Mouse (Mus musculus) brain, adult 2 months (tissue): ENCODE measurements around the gene Ubxn11.

Source experiments
- DNase-seq: peaks from one replicate; pipeline ENCODE4 v3.0.0; 2011; ENCODE audit warnings: low read depth, low spot score

Ubxn11 gene

DNA sequence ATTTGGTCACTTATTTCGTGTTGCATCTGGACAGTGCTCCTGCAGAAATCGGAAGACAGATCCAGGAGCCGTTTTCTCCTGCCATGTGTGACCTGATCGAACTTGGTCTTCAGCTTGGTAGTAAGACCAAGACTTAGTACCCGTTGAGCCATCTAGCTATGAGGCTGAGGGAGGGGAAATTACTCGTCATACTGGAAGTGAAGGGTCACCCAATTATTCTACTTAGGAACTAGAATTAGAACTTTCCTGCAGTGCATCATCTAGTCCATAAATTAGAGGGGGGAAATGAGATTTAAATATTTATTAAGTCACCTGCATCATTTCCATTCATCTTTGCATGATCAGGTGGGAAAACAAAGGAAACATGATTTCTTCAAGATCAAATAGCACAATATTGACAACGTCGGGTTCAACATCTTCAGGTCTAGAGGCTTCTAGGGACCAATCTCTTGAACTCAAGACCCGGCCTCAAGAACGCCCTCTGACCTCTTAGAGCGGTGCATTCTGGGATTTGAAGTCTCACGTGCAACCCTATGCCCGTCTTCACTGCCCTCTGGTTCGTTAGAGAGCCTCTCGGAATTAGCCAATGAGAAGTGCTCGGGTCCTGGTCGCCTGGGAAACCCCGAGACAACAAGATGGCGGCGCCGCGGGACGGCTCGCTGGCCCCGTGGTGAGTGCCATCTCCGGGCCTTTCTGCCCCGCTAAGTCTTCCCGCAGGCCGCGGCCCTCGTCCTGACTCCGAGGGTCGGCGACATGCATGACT, at the start of gene Ubxn11:
Gene Ubxn11, plus strand, starts transcription at position 592 of the 763 bp plus-strand sequence.
- peak; percentile 98 for DNase-seq

DNA sequence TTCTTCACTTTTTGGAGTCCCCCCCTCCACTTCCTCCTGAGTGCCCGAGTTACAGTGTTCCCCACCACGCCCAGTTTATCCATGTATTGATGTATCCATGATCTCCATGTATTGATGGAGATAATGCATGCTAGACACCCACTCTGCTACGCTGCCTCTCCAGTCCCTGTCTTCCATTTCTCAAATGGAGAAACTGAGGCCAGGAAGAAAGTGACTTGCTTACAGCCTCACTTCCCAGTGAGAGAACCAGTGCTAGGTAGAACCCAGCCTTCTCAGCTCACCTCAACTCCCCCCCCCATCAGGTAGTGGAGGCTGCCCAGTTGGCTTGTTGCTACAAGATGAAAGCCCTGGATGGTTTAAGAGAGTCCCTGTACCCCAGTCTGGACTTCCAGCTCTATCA, 48.8 kb upstream of the Ubxn11 start, which contains the start of gene Zfp683:
Gene Zfp683, plus strand, starts transcription at position 301 of the 400 bp plus-strand sequence.
- DNase-seq = no peak

DNA sequence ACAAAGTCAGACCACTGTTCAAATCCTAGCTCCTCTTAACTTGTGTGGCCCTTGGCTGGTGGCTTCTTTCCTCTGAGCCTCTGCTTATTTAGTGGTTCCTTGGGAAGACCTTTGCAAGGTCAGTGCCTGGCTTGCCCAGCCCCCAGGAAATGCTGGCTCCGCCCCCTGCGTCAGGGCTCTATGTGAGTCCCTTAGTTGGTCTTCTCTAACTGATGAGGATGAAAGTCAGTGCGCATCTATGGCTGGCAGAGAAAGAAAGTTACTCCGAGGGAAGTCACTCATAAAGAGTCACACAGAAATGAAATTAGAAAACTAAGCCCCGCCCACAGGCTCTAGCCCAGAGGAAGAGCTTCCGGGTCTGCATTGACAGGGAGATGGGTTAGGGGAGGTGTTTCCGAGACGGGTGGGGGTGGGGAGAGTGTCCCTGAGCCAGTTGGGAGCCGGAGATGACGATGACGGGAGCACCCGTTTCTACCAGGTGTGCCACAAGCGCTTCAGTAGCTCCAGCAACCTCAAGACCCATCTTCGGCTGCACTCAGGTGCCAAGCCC, 44.1 kb upstream of the Ubxn11 start:
- no peak for DNase-seq

DNA sequence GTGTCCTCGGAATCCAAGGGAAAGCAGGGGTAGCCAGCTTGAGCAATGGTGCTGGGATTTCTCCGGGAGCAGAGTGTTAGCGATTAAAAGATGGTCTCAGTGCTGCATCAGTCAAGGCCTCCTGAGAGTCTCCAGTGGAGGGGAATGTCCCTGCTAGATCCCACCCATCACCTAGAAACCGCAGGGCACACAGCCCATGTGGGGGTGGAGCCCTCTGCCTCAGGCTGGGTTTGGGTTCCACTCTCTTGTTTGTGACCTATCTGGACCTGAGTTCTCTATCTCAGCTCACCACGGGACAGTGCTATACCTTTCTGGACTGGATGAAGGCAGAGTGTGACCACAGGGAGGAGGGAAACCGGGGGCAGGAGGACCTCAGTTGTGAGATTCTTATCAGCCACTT, 43.5 kb upstream of the Ubxn11 start:
- no peak for DNase-seq

DNA sequence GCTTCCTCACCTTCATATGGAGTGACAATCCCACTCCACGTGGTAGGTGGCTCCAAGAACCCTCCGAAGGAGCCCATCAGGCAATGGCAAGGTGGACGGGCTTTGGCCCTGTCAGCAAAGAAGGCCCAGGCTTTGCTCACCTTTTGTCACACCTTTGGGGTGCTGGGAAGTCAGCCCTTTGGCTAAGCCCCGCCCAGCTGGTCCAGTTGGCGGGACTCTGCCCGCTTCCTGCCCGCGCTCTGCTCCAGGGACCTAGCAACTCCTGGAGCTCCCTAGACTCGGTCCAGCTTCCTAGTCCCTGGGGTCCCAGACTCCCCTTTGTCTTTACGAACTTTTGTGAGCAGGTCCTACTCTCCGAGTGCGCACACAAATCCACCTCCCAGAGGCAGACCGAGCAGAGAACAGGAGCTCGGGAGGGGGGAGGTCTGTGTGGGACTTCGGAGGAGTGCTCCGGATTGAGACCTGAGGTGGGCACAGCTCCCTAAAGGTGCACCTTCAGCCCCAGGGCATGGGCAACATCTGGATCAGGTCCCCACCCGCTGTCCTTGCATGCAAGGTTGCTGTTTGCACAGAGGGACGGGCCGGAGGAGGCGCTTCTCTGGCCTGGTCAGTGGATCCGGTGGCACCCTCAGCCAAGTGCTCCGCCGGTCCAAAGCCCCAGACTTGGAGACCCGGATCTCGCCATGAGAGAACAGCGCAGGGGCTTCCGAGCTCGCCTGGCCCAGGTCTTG, 42.1 kb upstream of the Ubxn11 start, which contains the start of gene Crybg2:
Gene Crybg2, plus strand, starts transcription at position 681 of the 731 bp plus-strand sequence.
- DNase-seq = no peak

DNA sequence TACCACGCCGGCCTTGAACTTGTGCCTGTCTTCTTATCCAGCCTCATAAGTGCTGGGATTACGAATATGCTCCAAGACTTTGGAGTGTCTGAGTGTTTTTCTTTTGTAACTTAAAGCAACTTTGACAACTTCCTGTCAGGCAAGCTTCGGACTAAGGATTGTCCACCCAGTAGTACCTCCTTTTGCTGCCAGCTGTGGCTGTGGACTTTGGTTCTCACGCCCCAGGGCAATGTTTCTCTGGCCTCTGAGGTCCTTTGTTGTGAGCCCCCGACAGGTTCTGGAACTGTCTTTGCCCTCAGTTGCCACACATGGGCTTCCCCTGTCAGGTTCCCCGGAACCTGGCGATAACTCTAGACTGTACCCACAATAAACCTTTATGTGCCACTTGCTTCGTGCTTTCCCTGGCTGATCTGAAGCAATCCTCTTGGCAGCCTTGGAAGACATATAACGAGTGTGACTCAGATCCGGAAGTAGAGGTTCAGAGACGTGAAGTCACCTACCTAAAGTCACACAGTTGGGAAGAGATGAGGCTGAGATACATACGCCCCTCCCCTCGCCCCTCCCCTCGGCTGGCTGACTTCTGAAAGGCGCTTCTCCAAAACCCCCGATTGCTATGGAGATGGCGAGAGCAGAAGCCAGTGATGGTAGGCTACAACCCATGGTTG, 41.1 kb upstream of the Ubxn11 start:
- peak; percentile 42 for DNase-seq

DNA sequence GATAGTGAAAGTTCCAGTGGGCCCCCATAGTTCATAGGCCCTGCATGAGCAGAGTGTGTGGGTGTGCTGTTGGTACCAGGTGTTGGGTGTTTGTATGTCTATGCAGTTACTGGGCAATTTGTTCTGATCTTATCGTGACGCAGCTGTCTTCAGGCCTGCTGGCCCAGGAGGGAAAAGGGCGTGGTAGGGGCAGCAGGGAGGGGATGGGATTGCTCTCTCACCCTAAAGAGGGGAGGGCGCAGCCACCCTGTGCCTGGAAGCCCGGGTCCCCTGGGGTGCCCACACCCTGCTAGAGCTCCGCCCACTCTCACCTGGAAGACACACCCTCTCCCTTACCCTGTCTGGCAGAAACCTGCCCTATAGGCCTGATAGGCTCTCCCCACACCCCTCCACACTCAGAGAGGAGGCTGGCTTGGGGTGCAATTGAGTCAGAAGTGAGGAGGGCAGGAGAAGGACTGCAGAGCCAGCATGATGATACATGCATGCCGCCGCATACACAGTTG, 40.4 kb upstream of the Ubxn11 start:
- DNase-seq = no peak

DNA sequence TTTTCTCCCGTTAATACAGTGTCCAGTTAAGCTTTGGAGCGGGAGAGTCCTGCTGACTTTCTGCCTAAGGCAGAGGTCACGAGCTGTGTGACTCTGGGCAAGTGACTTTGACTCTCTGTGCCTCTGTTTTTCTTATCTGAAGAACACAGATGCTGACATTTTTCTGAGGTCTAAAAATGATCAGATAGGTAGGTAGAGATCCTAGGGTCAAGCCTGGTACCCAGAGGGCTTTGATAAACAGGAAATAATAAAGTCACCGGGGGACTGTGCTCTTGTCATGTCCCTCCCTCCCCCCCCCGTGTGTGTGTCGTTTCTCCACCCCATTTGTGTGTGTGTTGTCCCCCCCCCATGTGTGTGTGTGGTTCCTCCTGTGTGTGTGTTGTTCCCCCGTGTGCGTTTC, 39.8 kb upstream of the Ubxn11 start:
- no peak for DNase-seq

DNA sequence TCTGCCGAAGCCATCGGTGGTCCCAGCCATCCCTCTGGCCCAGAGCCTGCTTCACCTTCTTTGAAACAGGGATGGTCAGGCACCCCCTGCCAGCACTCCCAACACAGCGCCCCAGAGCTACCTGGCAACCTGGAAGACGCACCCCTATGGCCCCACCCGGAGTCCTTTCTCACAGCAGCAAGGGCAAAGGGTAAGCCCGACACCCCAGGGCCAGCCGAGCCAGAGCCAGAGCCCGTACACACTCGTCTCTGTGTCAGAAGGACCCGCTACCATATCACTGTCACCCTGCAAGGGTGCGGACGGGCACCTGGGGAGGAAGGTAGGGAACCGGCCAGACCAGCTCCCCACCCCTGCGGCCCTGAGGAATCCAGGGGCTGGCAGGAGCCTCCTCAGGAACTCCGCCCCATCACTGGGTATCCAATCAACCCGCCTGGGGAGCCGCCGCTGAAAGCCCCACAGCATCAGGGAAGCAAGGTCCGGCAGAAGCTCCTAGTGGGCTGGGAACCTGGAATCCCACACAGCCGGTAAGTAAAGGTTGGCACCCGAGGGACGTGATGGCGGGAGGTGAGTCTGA, 36.9 kb upstream of the Ubxn11 start:
- no peak for DNase-seq

DNA sequence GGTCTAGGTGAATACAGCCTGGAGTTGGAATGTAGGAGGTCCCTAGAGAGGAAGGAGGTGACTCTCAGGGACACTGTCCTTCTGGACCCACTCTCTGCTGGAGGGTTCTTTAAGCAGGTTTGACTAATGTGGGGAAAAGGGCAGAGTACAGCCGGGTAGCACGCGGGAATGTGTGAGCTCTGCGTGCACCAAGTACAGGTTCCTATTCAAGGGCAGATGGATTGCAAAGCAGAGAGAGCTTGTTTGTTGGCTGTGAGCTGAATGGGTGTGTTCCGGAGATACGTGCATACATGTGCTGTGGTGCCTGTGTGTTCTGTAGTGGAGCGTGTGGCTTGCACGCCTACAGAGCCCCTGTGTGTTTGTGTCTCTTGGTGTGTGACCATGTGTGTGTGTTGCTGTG, 35.0 kb upstream of the Ubxn11 start:
- DNase-seq = no peak

DNA sequence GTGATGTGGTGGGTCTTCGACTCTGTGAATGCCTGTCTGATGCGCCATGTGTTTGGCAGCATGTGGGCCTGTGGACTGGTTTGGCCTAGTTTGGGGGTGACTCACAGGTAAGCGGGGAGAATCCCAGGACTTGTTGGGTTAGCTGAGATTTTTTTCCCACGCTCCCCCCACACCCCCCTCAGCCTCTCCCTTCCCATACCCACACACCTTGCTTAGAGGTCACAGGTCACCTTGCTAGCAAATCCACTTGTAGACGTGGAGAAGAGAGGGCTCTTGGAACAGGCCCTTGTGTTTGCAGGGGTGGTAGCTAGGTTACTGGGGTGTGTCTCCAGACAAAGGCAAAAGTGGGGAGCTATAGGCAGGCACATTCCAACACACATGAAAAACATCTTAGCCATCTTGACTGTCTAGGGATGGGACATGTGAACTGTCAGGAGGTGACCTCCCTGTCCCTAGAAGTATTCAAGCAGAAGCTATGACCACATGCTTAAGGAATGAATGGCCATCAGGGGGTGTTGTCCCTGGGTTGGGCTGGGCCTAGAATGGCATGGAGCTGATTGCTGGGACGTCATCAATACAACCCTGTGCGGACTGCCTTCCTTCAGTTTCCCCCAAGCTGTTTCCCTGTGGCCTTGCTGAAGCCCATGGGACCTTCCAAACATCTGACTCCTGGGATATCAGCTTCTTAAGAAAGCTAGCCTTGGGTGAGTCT, 34.4 kb upstream of the Ubxn11 start:
- DNase-seq = peak; percentile 22

DNA sequence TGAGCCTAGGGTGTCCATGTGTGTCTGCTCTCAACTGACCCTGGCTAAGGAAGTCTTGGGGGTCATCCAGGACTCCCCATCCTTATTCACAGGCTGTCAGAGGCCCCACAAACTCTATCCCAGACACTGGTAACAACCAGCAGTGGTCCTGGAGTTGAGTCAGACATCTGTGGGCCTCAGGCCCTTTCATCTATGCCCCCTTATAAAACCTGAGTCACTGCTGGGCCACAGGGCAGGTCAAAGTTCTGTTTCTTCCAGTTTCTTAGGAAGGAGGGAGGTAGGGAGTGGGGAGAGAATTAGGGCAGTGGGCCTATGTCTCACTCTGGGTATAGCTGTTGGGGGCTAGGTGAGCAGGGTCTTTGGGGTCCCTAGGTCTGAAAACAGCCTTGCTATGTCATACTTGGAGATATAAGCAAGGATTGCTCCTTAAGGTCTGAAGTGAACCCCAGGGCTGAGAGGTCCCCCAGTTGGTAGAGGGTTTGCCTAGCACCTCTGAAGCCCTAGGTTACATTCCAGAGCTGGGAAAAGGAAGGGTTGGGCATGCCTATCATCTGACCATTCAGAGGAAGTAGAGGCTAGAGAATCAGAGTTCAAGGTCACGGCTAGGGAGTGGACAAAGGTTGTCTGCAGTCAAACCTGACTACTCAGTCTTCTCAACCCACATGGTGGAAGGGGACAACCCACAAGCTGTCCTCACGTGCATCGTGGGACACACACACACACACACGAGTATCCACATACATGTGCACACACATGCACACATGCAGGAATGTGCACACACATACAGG, 33.4 kb upstream of the Ubxn11 start:
- DNase-seq = no peak

DNA sequence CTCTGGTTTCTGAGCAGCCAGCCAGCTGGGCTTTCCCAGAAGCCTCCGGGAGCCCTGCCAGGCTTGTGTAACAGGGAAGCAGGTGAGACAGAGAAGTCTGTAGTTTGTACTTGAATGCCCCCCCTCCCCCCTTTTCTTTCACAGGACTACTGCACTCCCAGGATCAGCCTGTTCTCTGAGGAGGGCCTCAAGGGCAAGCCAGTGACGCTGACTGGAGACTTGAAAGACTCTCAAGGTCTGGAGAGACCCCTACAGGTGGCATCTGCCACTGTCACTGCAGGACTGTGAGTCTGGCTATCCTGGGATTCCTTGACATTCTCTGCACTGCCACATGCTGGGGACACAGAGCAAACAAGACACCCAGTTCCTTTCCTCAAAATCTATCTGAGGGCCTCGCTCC, 23.7 kb upstream of the Ubxn11 start:
- peak; percentile 89 for DNase-seq

DNA sequence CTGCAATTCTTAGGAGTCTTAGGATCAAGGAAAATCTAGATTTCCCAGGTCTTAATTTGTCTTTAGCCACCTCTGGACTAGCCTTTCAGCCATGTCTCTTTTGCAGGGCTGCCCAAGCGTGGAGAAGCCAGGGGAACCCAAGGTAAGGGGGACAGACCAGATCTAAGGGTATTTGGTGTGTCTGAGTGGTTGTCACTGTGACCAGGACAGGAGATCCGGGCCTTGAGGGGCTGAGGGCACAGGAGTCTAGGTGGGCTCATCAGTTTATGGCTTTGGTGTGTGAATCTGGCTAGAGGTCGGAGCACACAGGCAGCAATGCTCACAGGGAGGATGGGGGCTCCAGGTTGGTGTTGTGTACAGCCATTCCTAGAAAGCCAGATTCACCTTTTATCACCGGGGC, 21.7 kb upstream of the Ubxn11 start:
- no peak for DNase-seq

DNA sequence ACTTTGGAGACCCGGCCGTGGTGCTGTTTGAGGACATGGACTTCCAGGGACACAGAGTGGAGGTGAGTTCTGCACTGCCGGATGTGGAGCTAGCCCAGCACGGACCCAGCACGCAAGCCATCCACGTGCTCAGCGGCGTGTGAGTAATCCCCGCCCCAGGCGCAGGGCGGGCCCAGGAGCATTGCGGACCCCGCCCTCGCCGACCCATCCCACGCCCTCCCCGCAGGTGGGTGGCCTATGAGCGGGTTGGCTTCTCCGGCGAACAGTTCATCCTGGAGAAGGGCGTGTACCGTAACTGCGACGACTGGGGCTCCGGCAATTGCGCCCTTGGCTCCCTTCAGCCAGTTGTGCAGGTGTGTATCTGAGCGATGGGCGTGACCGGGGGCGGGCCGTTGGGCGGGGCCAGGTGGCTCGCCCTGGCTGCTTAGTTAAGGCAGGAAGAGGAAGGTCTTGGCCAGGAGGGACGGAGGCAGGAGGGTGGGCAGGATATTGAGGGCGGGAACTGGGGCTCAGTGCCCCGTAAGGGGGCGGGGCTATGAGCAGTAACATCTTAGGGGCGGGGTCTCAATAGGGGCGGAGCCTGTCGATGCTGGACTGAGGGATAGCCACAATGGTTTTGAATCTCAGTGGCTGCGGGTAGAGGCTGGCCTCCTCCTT, 20.5 kb upstream of the Ubxn11 start:
- DNase-seq = peak; percentile 79

DNA sequence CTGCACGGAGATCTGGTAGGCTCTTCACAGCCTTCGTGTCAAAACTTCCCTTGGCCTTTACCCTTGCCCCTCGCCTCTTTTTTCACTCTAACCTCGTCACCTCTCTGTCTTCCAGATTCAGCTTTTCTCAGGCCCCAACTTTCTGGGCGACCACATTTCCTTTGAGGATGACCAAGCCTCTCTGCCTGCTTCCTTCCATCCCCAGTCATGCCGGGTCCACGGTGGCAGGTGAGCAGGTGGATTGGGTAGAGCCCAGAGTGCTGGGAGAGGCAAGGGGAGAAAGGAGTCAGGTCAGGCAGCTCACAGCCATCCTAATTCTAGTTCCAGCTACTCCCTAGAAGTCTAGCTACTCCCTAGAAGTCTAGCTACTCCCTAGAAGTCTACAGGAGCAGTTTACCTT, 19.9 kb upstream of the Ubxn11 start:
- DNase-seq = no peak

DNA sequence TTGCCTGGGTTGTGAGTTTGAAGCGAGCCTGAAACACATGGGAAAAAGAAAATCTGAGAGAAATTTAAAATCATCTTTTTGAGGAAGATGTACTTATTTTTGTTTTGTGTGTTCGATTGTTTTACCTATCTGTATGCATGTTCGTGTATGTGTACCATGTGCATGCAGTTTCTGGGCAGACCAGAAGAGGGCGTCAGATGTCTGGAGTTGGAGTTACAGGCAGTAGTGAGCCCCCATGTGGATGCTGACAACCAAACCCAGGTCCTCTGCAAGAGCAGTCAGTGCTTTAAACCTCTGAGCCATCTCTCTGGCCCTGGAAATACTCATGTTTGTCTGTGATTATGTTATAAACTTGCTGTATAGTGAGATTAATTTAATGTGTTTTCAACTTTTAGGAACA, 17.4 kb upstream of the Ubxn11 start:
- no peak for DNase-seq

DNA sequence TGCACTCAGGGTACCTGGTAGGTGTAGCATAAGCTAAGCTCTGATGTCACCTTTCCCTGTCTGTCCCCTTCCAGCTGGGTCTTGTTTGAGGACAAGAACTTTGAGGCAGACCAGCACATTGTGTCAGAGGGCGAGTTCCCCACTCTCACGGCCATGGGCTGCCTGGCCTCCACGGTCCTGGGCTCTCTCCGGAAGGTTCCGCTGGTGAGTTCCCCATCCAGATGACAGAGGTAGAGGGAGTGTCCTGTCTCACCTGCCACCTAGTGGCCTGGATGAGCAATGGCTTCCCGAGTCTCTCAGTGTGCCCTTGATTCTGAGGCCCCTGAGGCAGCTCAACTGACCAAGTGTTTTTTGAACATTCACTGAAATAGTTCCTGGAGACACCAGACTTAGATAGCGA, 15.0 kb upstream of the Ubxn11 start:
- peak; percentile 76 for DNase-seq

DNA sequence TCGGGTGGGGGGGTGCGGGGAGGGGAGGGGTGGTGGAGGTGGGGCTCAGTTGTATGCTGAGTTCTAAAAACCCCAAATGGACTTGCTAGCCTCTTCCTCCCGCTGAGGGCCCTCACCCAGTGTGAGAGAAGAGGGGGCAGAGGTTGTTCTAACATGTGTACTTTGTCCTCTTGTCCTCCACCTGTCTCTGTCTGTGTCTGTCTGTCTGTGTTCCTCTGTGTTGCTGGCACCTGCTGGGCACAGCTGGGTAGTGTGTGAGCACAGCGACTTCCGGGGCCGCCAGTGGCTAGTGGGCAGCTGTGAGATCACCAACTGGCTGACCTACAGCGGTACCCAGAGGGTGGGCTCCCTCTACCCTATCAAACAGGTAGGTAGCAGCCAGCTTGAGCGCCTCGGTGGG, 13.3 kb upstream of the Ubxn11 start:
- no peak for DNase-seq
